Mouse (Mus musculus) stomach, postnatal 0 days (tissue): ENCODE measurements around the gene Fgfr2. TPM values are rescaled to one million over a fixed set of nuclear protein-coding genes. Genes with fewer than 3 reads are reported as not detected.

Experiments used
- ATAC-seq: fragments of 200-750 bp; cut with Nextera tagmentation; 2 replicates; pipeline ENCODE4 v1.8.0; 2017; ENCODE audit not compliant: low FRiP score, low TSS enrichment
- DNase-seq: peaks from one replicate; pipeline ENCODE4 v3.0.0-alpha.2; 2016; ENCODE audit warnings: low spot score
- H3K27ac ChIP-seq: fragments of 300-500 bp; sonication (generic); replicated peaks from 2 replicates; pipeline ENCODE4 v1.5.1; 2014; ENCODE audit warnings: mild to moderate bottlenecking, control low read depth
- H3K27me3 ChIP-seq: fragments of 300-500 bp; sonication (generic); 2 replicates; pipeline ENCODE4 v1.6.1; 2014; ENCODE audit warnings: low read length; ENCODE audit not compliant: control insufficient read depth, insufficient read depth
- H3K36me3 ChIP-seq: fragments of 300-500 bp; sonication (generic); 2 replicates; pipeline ENCODE4 v1.6.1; 2014; ENCODE audit warnings: low read length, mixed read lengths; ENCODE audit not compliant: control insufficient read depth, insufficient read depth
- H3K4me1 ChIP-seq: fragments of 300-500 bp; sonication (generic); replicated peaks from 2 replicates; pipeline ENCODE4 v1.6.1; 2014; ENCODE audit warnings: antibody characterized with exemption; ENCODE audit not compliant: control insufficient read depth, insufficient read depth
- H3K4me2 ChIP-seq: fragments of 300-500 bp; sonication (generic); replicated peaks from 2 replicates; pipeline ENCODE4 v1.6.1; 2014; ENCODE audit warnings: low read depth, mild to moderate bottlenecking, control low read depth, moderate library complexity
- H3K4me3 ChIP-seq: fragments of 300-500 bp; sonication (generic); 2 replicates; pipeline ENCODE4 v1.5.1; 2014; ENCODE audit warnings: low read depth, low read length, control low read depth
- H3K9ac ChIP-seq: fragments of 300-500 bp; sonication (generic); 2 replicates; pipeline ENCODE4 v1.6.1; 2014; ENCODE audit warnings: mild to moderate bottlenecking, low read length, control low read depth, mixed read lengths
- H3K9me3 ChIP-seq: fragments of 300-500 bp; sonication (generic); 2 replicates; pipeline ENCODE4 v1.6.1; 2016; ENCODE audit warnings: low read length; ENCODE audit not compliant: control insufficient read depth
- CTCF ChIP-seq: IDR thresholded peaks from 2 replicates; pipeline ENCODE4 v1.5.1; 2016; ENCODE audit warnings: antibody characterized with exemption, low read depth, mild to moderate bottlenecking, moderate library complexity
- EP300 ChIP-seq: optimal IDR thresholded peaks from 2 replicates; pipeline ENCODE3; 2016; ENCODE audit warnings: antibody characterized with exemption
- WGBS: fragments of 180-500 bp; shearing (Covaris S2); extraction: QIAGEN DNeasy Blood & Tissue Kit; methylation state at CpG from one replicate; pipeline ENCODE4 v1.1.7; 2014; 5-methylcytosine and 5-hydroxymethylcytosine counted together
- polyA plus RNA-seq: library from polyadenylated mRNA; unstranded; fragments of >200 nt; fragmentation: Nextera tagmentation; extraction: Ambion mirVana; gene quantifications from 2 replicates; pipeline ENCODE4 v1.2.1, GENCODE M21; 2015

Fgfr2 gene
- polyA plus RNA-seq, 1 experiment from 2014 or later = 60.8 TPM

DNA sequence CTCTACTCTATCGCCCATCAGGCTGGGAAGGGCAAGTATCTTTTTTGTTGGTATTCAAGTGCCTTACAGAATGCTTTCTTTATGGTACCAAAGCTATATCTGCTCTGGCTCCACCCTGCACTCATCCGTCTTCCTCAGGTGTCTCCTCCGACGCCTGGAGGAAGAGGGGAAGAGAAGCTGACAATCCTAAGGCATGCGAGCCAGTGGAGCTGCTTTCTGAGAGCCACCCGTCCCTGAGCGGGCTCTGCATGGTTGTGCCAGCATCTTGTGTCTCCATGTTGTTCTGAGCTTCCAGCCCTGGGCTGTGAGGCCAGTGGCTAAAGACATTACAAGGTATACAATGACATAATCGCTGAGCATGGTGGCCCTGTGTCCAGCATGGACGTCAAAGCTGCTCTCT, 388.9 kb downstream of the Fgfr2 start:
- Histone ChIP-seq H3K27me3 (no peaks in the 10 kb centered on the region), H3K9ac (no peak overlapping the region), H3K4me3 (no peak overlapping the region), H3K4me2 (no peak overlapping the region), H3K27ac (no peak overlapping the region), H3K36me3 (no peaks in the 10 kb centered on the region), H3K4me1 (peaks cover 12% of the 10 kb centered on the region), H3K9me3 (no peaks in the 10 kb centered on the region)
- ATAC-seq (no peak), DNase-seq (no peak)
- TF ChIP-seq EP300 (no peak), CTCF (no peak)
- 83% methylated on average over 9 of the region's 9 CpGs for WGBS

DNA sequence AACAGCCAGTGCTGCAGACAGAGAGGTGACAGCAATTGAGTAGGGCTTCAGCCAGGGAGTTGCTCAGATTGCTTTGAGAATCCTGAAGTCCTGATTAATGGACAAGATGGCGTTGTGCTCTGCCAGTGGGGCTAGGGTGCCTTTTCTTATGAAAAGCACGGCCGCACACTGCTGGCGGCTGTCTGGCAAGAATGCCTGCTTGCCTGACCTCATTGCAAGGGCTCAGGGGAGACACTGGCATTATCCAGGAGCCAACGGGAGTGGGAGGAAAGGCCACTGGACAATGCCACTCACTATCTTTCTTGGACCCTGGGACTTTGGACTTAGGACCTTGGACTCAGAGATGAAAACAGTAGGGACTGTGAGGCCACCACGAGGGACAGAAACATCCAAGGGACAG, 389.6 kb downstream of the Fgfr2 start:
- H3K36me3 ChIP-seq = no peaks in the 10 kb centered on the region
- peaks cover 12% of the 10 kb centered on the region for H3K4me1 ChIP-seq
- TF ChIP-seq EP300 (no peak), CTCF (no peak)
- no peak for DNase-seq
- no peak overlapping the region for H3K4me2 ChIP-seq
- WGBS = 75% methylated on average over 6 of the region's 6 CpGs
- no peak overlapping the region for H3K27ac ChIP-seq
- no peaks in the 10 kb centered on the region for H3K27me3 ChIP-seq
- no peak for ATAC-seq
- H3K9ac ChIP-seq = no peak overlapping the region
- H3K9me3 ChIP-seq = no peaks in the 10 kb centered on the region
- H3K4me3 ChIP-seq = no peak overlapping the region

DNA sequence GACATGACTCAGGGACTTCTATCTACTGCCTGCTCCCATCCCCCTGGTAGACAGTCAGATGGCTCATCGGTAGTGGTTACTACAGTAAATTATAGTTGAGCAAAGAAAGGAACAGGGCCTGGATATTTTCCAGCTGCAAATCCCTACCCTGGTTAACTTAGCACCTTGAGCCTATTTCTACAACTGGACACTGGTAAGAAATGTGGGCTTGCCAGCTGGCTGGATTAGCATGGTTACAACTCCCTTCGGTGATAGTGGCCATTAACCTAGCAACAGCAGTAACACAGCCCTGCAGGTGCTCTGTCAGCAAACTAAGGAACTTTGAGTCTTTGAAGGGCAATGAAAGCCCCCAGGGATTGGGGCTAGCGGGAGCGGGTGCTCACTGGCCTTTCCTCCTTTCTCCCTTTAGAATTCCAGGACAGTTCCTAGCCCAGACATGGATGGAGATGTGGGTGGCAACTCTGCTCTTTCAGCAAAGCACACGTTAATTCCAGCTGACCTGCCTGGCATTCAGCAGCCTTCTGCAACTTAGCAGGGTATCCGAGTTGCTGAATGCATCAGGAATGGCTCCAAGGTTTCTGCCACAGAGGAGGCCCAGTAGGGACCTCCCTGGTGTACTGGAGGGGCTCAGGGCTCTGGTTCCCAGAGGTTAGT, 390.9 kb downstream of the Fgfr2 start:
- no peak for TF ChIP-seq EP300
- no peak for TF ChIP-seq CTCF
- H3K4me2 ChIP-seq = no peak overlapping the region
- 81% methylated on average over 6 of the region's 6 CpGs for WGBS
- ATAC-seq (no peak), DNase-seq (no peak)
- no peaks in the 10 kb centered on the region for H3K9me3 ChIP-seq
- H3K27ac ChIP-seq = no peak overlapping the region
- H3K4me1 ChIP-seq = peaks cover 12% of the 10 kb centered on the region
- H3K4me3 ChIP-seq = no peak overlapping the region
- H3K36me3 ChIP-seq = no peaks in the 10 kb centered on the region
- no peak overlapping the region for H3K9ac ChIP-seq
- no peaks in the 10 kb centered on the region for H3K27me3 ChIP-seq

DNA sequence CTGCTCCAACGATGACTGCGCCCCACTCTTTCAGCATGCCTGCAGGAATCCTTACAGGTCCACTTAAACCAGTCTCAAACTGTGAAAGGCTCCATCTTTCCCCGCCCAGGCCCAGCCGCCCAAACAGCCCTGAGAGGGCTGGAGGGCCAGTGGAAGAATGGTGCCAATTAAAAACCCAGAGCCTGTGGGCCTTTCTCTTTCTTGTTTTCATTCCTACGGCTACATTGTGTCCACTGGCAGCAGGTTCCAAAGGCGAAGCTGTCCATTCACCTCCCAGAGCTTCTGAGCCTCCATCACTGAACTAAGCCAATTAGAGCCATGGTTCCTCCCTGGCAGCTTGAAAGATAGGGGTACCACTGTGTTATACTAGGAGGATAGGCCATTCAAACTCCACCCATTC, 391.6 kb downstream of the Fgfr2 start:
- no peak overlapping the region for H3K27ac ChIP-seq
- DNase-seq = no peak

DNA sequence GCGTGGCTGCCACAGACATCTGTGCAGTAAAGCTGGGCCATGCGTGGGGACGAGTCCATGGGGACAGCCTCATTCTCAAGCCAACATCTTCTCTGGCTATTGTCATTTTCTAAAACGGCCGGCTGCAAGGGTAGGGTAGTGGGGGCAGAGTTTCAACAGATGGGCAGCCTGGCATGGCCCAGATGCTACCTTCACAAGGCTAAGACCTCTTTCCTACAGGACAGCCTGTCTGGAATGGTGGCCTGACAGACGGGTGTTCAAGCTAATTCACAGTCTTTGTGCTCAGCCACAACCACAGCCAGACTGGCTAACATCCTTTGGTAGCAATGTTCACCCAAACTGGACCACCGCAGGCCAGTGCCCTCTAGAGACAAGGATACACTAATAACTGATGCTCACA, 392.6 kb downstream of the Fgfr2 start:
- Histone ChIP-seq H3K27me3 (no peaks in the 10 kb centered on the region), H3K27ac (no peak overlapping the region), H3K9ac (no peak overlapping the region), H3K4me1 (peaks cover 5% of the 10 kb centered on the region), H3K4me3 (no peak overlapping the region), H3K9me3 (no peaks in the 10 kb centered on the region), H3K36me3 (no peaks in the 10 kb centered on the region), H3K4me2 (no peak overlapping the region)
- DNase-seq (no peak), ATAC-seq (no peak)
- TF ChIP-seq CTCF = no peak
- no peak for TF ChIP-seq EP300
- WGBS = 85% methylated on average over 7 of the region's 7 CpGs

More for the DNA sequence above, 391.6 kb downstream of the Fgfr2 start:
- TF ChIP-seq EP300 (no peak), CTCF (no peak)
- peaks cover 12% of the 10 kb centered on the region for H3K4me1 ChIP-seq
- no peak overlapping the region for H3K9ac ChIP-seq
- H3K36me3 ChIP-seq = no peaks in the 10 kb centered on the region
- H3K9me3 ChIP-seq = no peaks in the 10 kb centered on the region
- WGBS = 79% methylated on average over 6 of the region's 6 CpGs
- ATAC-seq = no peak
- H3K27me3 ChIP-seq = no peaks in the 10 kb centered on the region
- H3K4me2 ChIP-seq = no peak overlapping the region
- H3K4me3 ChIP-seq = no peak overlapping the region

DNA sequence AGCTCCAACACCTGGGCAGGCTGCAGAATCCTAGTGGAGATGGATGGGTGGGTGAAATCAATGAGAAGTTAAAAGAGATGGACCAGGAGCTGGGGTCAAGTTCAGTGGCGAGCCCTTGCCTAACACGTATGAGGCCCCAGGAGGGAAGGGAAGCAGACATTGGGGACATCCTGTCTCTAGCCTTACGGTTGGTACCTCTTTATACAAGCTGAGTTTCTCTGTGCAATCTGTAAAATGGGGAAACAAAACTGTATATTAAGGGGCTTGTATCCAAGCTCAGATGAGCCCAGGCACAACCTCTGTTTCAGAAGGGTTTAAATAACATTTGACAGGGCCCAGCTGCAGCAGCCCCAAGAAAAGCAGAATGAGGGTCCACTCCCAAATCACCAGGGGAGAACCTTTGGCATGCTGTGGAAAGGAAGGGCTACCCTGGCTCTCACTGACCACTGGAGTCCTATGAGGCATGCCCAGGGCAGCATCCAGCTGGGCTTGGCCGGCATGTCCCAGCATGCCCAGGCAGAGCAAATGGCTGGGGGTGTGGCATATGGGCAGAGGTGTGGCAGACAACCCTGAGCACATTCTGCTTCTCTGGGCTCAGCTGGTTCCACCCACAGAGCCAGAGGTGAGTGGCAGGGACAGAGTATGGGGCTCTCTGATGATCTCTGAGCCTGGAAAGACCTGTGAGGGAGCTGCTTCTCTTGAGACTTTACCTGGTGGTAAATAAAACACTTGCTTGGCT, 393.9 kb downstream of the Fgfr2 start:
- WGBS = 62% methylated on average over 4 of the region's 4 CpGs
- TF ChIP-seq CTCF (no peak), EP300 (no peak)
- H3K36me3 ChIP-seq = no peaks in the 10 kb centered on the region
- no peak overlapping the region for H3K4me2 ChIP-seq
- peak; percentile 74 for DNase-seq
- no peak overlapping the region for H3K9ac ChIP-seq
- ATAC-seq = peak; percentile 68
- no peaks in the 10 kb centered on the region for H3K27me3 ChIP-seq
- no peaks in the 10 kb centered on the region for H3K9me3 ChIP-seq
- H3K4me3 ChIP-seq = no peak overlapping the region
- peaks cover 6% of the 10 kb centered on the region for H3K4me1 ChIP-seq
- no peak overlapping the region for H3K27ac ChIP-seq
